Mouse (Mus musculus): ENCODE results near the gene Nid2.

DNA sequence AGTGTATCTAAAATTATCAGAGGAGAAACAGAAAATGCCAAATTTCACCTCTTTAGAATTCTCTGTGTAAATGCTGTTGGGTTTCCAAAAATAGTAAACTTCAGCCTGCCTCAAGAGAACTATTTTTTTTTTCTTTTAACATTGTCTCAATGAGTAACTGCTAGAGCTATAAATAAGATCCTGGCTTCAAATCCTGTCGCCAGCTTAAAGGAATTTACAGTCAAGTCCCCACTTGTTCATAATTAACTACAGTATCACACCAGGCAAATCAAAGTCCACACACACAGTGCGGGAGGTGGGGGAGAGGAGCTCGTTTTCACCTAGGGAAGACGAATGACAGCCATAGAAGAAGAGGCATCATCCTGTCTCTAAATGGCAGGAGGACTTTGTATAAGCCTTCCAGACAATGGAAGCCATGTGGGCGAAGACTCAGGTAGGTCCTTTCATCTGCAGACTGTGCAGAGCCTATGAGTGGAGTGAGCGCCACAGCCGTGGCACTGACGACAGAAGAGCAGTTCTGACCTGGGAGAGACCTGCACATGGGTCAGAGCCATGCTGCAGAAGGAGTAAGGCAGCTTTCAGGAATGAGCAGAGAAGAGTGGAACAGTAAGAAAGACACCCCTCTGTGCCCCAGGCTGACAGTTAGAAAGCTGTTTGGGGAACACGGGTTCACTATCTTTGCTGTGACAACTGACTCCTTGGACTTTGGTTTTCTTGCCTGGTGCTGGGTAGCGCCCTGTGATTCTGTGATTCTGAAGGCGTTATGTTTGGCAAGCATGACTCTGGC lies 43.2 kb upstream of the Nid2 start:
- TF ChIP-seq USF1 (IDR thresholded peaks at IDR 0.05; ENCODE audit: low read depth, low read length) = no peak
- no peak for TF ChIP-seq KAT2A (conservative IDR thresholded peaks at IDR 0.05; ENCODE audit: low read depth, low read length)
- no peak for TF ChIP-seq CTCF (IDR thresholded peaks at IDR 0.05 in 2 of 3, conservative IDR thresholded peaks at IDR 0.05 in 1 of 3; ENCODE audit: control insufficient read depth in 1 of 3, insufficient read depth in 1 of 3, low read depth in 2 of 3, low read length in 3 of 3, poor library complexity in 1 of 3, severe bottlenecking in 1 of 3)
- no peak for TF ChIP-seq POLR2A (IDR thresholded peaks at IDR 0.05; ENCODE audit: control insufficient read depth in 1 of 2, insufficient read depth in 1 of 2, low read depth in 1 of 2, low read length in 2 of 2, poor library complexity in 1 of 2)

All from MEL (cell line).